Mouse (Mus musculus): ENCODE results near the gene 1810046K07Rik. TPM values are rescaled to one million over a fixed set of nuclear protein-coding genes. Genes with fewer than 3 reads are reported as not detected.

The 1810046K07Rik gene
- polyA plus RNA-seq, 1 experiment from 2014 or later = 1.00 TPM

DNA sequence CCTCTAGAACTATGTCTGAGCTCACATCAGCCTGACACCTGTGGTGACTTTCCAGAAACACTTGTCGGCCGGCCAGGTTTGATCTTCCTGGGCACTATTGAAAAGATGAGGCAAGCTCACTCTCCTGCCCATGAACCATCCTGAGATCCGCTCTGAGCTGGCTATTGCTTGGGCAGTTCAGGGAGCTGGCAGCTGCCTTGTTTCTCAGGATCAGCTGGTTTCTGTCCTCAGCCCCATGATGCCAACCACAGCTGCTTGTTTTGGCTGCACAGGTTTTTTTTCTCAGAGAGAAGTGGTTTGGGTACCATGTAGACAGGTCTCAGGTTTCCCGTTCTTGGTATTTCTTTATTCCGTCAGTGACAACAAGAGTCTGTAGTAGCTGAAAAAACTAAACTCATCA is 70.3 kb downstream of the 1810046K07Rik start:
- Histone ChIP-seq H3K4me3 (ENCODE audit: low read depth, low read length) (no peak overlapping the region), H3K4me1 (ENCODE audit: control insufficient read depth, insufficient read depth, low read length) (no peaks in the 10 kb centered on the region), H3K36me3 (ENCODE audit: control insufficient read depth, insufficient read depth, low read length) (no peaks in the 10 kb centered on the region), H3K27me3 (ENCODE audit: control insufficient read depth, insufficient read depth, low read length) (no peaks in the 10 kb centered on the region), H3K9me3 (ENCODE audit: control insufficient read depth, low read depth, low read length) (no peaks in the 10 kb centered on the region), H3K4me2 (replicated peaks; ENCODE audit: low read depth, low read length) (no peak overlapping the region), H3K27ac (ENCODE audit: low read length) (no peak overlapping the region), H3K9ac (replicated peaks; ENCODE audit: low read depth, low read length) (no peak overlapping the region)
- ATAC-seq (ENCODE audit: insufficient number of reproducible peaks, insufficient read depth, low FRiP score, low read depth) = no peak
- 87% methylated on average over 5 of the region's 5 CpGs for WGBS

DNA sequence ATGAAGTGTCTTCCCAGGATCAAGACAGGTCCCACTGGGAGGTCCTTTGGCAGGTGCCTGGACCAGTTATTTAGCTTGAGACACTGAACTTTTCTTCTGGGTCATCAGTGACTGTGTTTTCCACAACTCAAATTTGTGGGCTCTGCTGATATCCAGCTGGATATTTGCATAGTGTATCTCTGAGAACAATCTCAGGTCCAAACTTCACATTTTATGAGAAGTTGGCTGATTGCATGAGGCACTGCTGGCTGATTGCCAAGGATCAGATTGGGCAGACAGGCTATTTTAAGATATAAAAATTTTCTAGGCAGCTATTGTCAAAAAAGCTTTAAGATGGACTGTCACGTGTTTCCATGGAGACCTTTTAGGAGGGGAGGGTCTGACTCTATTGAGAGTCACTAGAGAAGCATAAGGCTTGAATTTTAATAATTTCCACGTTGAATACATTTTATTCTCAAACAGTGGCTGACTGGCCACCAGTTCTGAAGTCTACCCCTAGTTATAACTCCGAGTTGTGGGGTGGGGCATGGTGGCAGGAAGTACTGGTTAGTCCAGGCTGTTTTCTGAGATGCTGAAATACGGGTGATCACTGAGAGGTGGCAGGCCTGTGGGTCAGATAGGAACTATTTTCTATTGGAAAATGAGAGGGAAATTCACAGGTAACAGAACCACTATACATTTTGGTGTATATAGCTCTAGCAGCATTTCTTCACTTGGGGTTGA is 71.8 kb downstream of the 1810046K07Rik start:
- no peak overlapping the region for H3K9ac ChIP-seq (replicated peaks; ENCODE audit: low read depth, low read length)
- no peak overlapping the region for H3K4me3 ChIP-seq (ENCODE audit: low read depth, low read length)
- H3K4me2 ChIP-seq (replicated peaks; ENCODE audit: low read depth, low read length) = no peak overlapping the region
- ATAC-seq (ENCODE audit: insufficient number of reproducible peaks, insufficient read depth, low FRiP score, low read depth) = no peak
- no peaks in the 10 kb centered on the region for H3K36me3 ChIP-seq (ENCODE audit: control insufficient read depth, insufficient read depth, low read length)
- no peak overlapping the region for H3K27ac ChIP-seq (ENCODE audit: low read length)
- no peaks in the 10 kb centered on the region for H3K27me3 ChIP-seq (ENCODE audit: control insufficient read depth, insufficient read depth, low read length)
- 71% methylated on average over 4 of the region's 4 CpGs for WGBS
- H3K4me1 ChIP-seq (ENCODE audit: control insufficient read depth, insufficient read depth, low read length) = no peaks in the 10 kb centered on the region
- no peaks in the 10 kb centered on the region for H3K9me3 ChIP-seq (ENCODE audit: control insufficient read depth, low read depth, low read length)

Other genes starting within 250 kb of the 1810046K07Rik start
- gene 4833427G06Rik, start 226.8 kb downstream of the 1810046K07Rik start, polyA plus RNA-seq (2014; fragmentation: Nextera tagmentation; extraction: Ambion mirVana) = not detected in 2 replicates
- gene Gm32742, start 163.4 kb downstream of the 1810046K07Rik start, polyA plus RNA-seq (2014; fragmentation: Nextera tagmentation; extraction: Ambion mirVana) = 0.06 and 0.10 TPM in 2 replicates
- gene Pou2af1, start 115.2 kb downstream of the 1810046K07Rik start, polyA plus RNA-seq (2014; fragmentation: Nextera tagmentation; extraction: Ambion mirVana) = 0.13 TPM in 1 of 2 replicates, not detected in the other
- 7.3 and 8.3 TPM in 2 replicates for gene Colca2, start 50.3 kb downstream of the 1810046K07Rik start, polyA plus RNA-seq (2014; fragmentation: Nextera tagmentation; extraction: Ambion mirVana)

All from stomach, embryonic 14.5 days (tissue).